Mouse (Mus musculus) G1E (cell line): ENCODE results near the gene Pole2.

Experiments
- CTCF ChIP-seq: IDR thresholded peaks from 2 replicates; pipeline ENCODE4 v1.5.1; 2012; ENCODE audit warnings: low read depth, low read length, inconsistent platforms, mixed read lengths
- POLR2AphosphoS5 ChIP-seq: IDR thresholded peaks from 2 replicates; pipeline ENCODE4 v1.6.1; 2012; ENCODE audit warnings: low read depth, low read length, inconsistent platforms; ENCODE audit not compliant: insufficient replicate concordance
- TAL1 ChIP-seq: conservative IDR thresholded peaks from 2 replicates; pipeline ENCODE4 v1.6.1; 2012; ENCODE audit warnings: low read depth, low read length, inconsistent platforms, mixed read lengths

GRCm38 (mm10) chr12:69171307-69171706, 56.7 kb downstream of the Pole2 start:
- TF ChIP-seq CTCF, result no peak
- no peak for TF ChIP-seq TAL1
- no peak for TF ChIP-seq POLR2AphosphoS5
